In genomic region chr3:89115522-89115921, GRCm38 (mm10) we compare ENCODE assay signal across 9 mouse cellular contexts. TPM values are rescaled to one million over a fixed set of nuclear protein-coding genes. Genes with fewer than 3 reads are reported as not detected.
DNase-seq lines count a peak whose midpoint lies in the region; ATAC-seq and TF ChIP-seq lines count a peak whose summit lies in the region.
"Had no signal": no experiment of that assay in that cellular context is flagged by ENCODE, and none has a peak within 500 bp of the region (broad histone marks: within the 10 kb centered on the region; RNA-seq: fewer than 3 reads in every experiment).

No protein-coding gene starts in this region.

- peak; percentile 78 for DNase-seq in heart, adult 11 months
- no peak for DNase-seq in heart, embryonic 10.5 days (ENCODE audit: low spot score)
- peak; percentile 82 for DNase-seq in c-Kit-positive CD71-positive TER-119-positive erythroid progenitor cells, embryonic 14.5 days (ENCODE audit: low spot score)
- peak; percentile 63 for DNase-seq in liver, adult 2 months (ENCODE audit: extremely low read depth, low read depth, low spot score)
- no peak for DNase-seq in right cerebral cortex, postnatal 14 days
- DNase-seq in urinary bladder, postnatal 14 days (ENCODE audit: low spot score) = no peak

- no peak overlapping the region for H3K27ac ChIP-seq in heart, embryonic 10.5 days
- no peak overlapping the region for H3K27ac ChIP-seq in liver, adult 2 months (replicated peaks; ENCODE audit: insufficient read depth, low read depth, low read length)
- no peak overlapping the region for H3K27ac ChIP-seq in stomach, embryonic 16.5 days (ENCODE audit: low read length)
- H3K27ac ChIP-seq: neural tube, embryonic 13.5 days had no signal

- H3K9ac ChIP-seq in liver, adult 2 months (ENCODE audit: low read depth, low read length) = no peak overlapping the region
- H3K9ac ChIP-seq in stomach, embryonic 16.5 days (ENCODE audit: low read length) = no peak overlapping the region
- H3K9ac ChIP-seq: neural tube, embryonic 13.5 days had no signal

- 0 out of 2 replicates have a peak, but pooled peaks cover 3% of the 10 kb centered on the region for H3K9me3 ChIP-seq in heart, embryonic 10.5 days
- H3K9me3 ChIP-seq in stomach, embryonic 16.5 days (replicated peaks; ENCODE audit: control insufficient read depth, low read length) = no peaks in the 10 kb centered on the region
- H3K9me3 ChIP-seq: neural tube, embryonic 13.5 days had no signal

- H3K4me2 ChIP-seq in stomach, embryonic 16.5 days (ENCODE audit: low read depth, low read length) = no peak overlapping the region
- H3K4me2 ChIP-seq: neural tube, embryonic 13.5 days had no signal

- H3K27me3 ChIP-seq in heart, embryonic 10.5 days (ENCODE audit: insufficient read depth, poor library complexity, severe bottlenecking) = no peaks in the 10 kb centered on the region
- no peaks in the 10 kb centered on the region for H3K27me3 ChIP-seq in liver, adult 2 months (ENCODE audit: control insufficient read depth, insufficient read depth, low read length)
- no peaks in the 10 kb centered on the region for H3K27me3 ChIP-seq in stomach, embryonic 16.5 days (ENCODE audit: control insufficient read depth, insufficient read depth, low read length)
- H3K27me3 ChIP-seq: neural tube, embryonic 13.5 days had no signal

- peak; percentile 48 for TF ChIP-seq CTCF in liver, adult 2 months (IDR thresholded peaks at IDR 0.05; ENCODE audit: low read depth, low read length)

- no peaks in the 10 kb centered on the region for H3K36me3 ChIP-seq in heart, embryonic 10.5 days
- no peaks in the 10 kb centered on the region for H3K36me3 ChIP-seq in liver, adult 2 months (ENCODE audit: control insufficient read depth, insufficient read depth, low read length)
- no peaks in the 10 kb centered on the region for H3K36me3 ChIP-seq in stomach, embryonic 16.5 days (ENCODE audit: control insufficient read depth, insufficient read depth, low read length)
- H3K36me3 ChIP-seq: neural tube, embryonic 13.5 days had no signal

- peak; percentile 75 for ATAC-seq in CD4-positive, CD25-positive, alpha-beta regulatory T cell, adult 4 months
- ATAC-seq in stomach, embryonic 16.5 days (ENCODE audit: insufficient read depth, low FRiP score) = peak; percentile 44; the same call in 1 of the 2 replicates

- WGBS in heart, embryonic 10.5 days = 7% methylated on average over 2 of the region's 2 CpGs
- 15% methylated on average over 2 of the region's 2 CpGs for WGBS in liver, adult 2 months
- WGBS in stomach, embryonic 16.5 days = 8% methylated on average over 2 of the region's 2 CpGs

- no peak for TF ChIP-seq POLR2A in liver, adult 2 months (IDR thresholded peaks at IDR 0.05; ENCODE audit: extremely low read depth, insufficient read depth, low read length)

- H3K4me3 ChIP-seq in heart, embryonic 10.5 days = no peak overlapping the region
- no peak overlapping the region for H3K4me3 ChIP-seq in liver, adult 2 months (ENCODE audit: insufficient read depth, low read depth, low read length)
- H3K4me3 ChIP-seq in stomach, embryonic 16.5 days (replicated peaks; ENCODE audit: low read length) = no peak overlapping the region
- H3K4me3 ChIP-seq: neural tube, embryonic 13.5 days had no signal

- H3K79me2 ChIP-seq in liver, adult 2 months (ENCODE audit: control insufficient read depth, insufficient read depth, low read length) = no peaks in the 10 kb centered on the region

- no peaks in the 10 kb centered on the region for H3K4me1 ChIP-seq in heart, embryonic 10.5 days
- H3K4me1 ChIP-seq in liver, adult 2 months (ENCODE audit: control insufficient read depth, insufficient read depth, low read length) = peaks cover 3% of the 10 kb centered on the region; the same call in 1 of the 2 replicates
- no peaks in the 10 kb centered on the region for H3K4me1 ChIP-seq in stomach, embryonic 16.5 days (ENCODE audit: control insufficient read depth, insufficient read depth, low read length)
- H3K4me1 ChIP-seq: neural tube, embryonic 13.5 days had no signal

RNA-seq across cellular contexts. Expression of gene Fdps, which starts 13.8 kb away (rescaled TPM):
- polyA plus RNA-seq in heart, embryonic 10.5 days (2016; fragmentation: Nextera tagmentation; extraction: Ambion mirVana) = 220 and 253 TPM in 2 replicates
- 10 to 100 TPM; 63.1 to 97.7 TPM for polyA plus RNA-seq in CD4-positive, CD25-positive, alpha-beta regulatory T cell, adult 4 months (2017; shearing (Covaris generic))
- total RNA-seq in liver, adult 2 months (2014; rRNA removed) = 467 and 510 TPM in 2 replicates
- polyA plus RNA-seq in liver, adult 2 months (2012; rRNA removed) = 388 and 397 TPM in 2 replicates
- 340 and 368 TPM in 2 replicates for polyA plus RNA-seq in stomach, embryonic 16.5 days (2015; fragmentation: Nextera tagmentation; extraction: Ambion mirVana)

RNA-seq across cellular contexts. Expression of gene Gm43738, which starts 14.6 kb away (rescaled TPM):
- polyA plus RNA-seq in heart, embryonic 10.5 days (2016; fragmentation: Nextera tagmentation; extraction: Ambion mirVana) = not detected in 2 replicates
- polyA plus RNA-seq in CD4-positive, CD25-positive, alpha-beta regulatory T cell, adult 4 months (2017; shearing (Covaris generic)) = not detected
- total RNA-seq in liver, adult 2 months (2014; rRNA removed) = not detected in 2 replicates
- 0.05 TPM in 1 of 2 replicates, not detected in the other for polyA plus RNA-seq in liver, adult 2 months (2012; rRNA removed)
- polyA plus RNA-seq in stomach, embryonic 16.5 days (2015; fragmentation: Nextera tagmentation; extraction: Ambion mirVana) = not detected in 2 replicates
- polyA plus RNA-seq: neural tube, embryonic 13.5 days had no signal

RNA-seq across cellular contexts. Expression of gene Pklr, which starts 20.4 kb away (rescaled TPM):
- 12.4 and 14.7 TPM in 2 replicates for polyA plus RNA-seq in heart, embryonic 10.5 days (2016; fragmentation: Nextera tagmentation; extraction: Ambion mirVana)
- polyA plus RNA-seq in CD4-positive, CD25-positive, alpha-beta regulatory T cell, adult 4 months (2017; shearing (Covaris generic)) = not detected
- total RNA-seq in liver, adult 2 months (2014; rRNA removed) = 69.7 and 91.1 TPM in 2 replicates
- polyA plus RNA-seq in liver, adult 2 months (2012; rRNA removed) = 387 and 512 TPM in 2 replicates
- 14.3 and 22.0 TPM in 2 replicates for polyA plus RNA-seq in stomach, embryonic 16.5 days (2015; fragmentation: Nextera tagmentation; extraction: Ambion mirVana)

RNA-seq across cellular contexts. Expression of gene Rusc1, which starts 22.4 kb away (rescaled TPM):
- polyA plus RNA-seq in heart, embryonic 10.5 days (2016; fragmentation: Nextera tagmentation; extraction: Ambion mirVana) = 10.1 and 11.6 TPM in 2 replicates
- polyA plus RNA-seq in CD4-positive, CD25-positive, alpha-beta regulatory T cell, adult 4 months (2017; shearing (Covaris generic)) = 100 to 1,000 TPM in 1 of 2 experiments, 10 to 100 TPM in 1; 62.1 to 106 TPM
- 4.0 and 4.8 TPM in 2 replicates for total RNA-seq in liver, adult 2 months (2014; rRNA removed)
- 14.0 and 18.3 TPM in 2 replicates for polyA plus RNA-seq in liver, adult 2 months (2012; rRNA removed)
- polyA plus RNA-seq in stomach, embryonic 16.5 days (2015; fragmentation: Nextera tagmentation; extraction: Ambion mirVana) = 19.2 and 22.8 TPM in 2 replicates

RNA-seq across cellular contexts. Expression of gene Hcn3, which starts 44.5 kb away (rescaled TPM):
- 0.77 and 0.85 TPM in 2 replicates for polyA plus RNA-seq in heart, embryonic 10.5 days (2016; fragmentation: Nextera tagmentation; extraction: Ambion mirVana)
- polyA plus RNA-seq in CD4-positive, CD25-positive, alpha-beta regulatory T cell, adult 4 months (2017; shearing (Covaris generic)) = 1 to 10 TPM; 1.3 to 2.4 TPM
- total RNA-seq in liver, adult 2 months (2014; rRNA removed) = 0.09 and 0.20 TPM in 2 replicates
- 0.19 and 0.44 TPM in 2 replicates for polyA plus RNA-seq in liver, adult 2 months (2012; rRNA removed)
- polyA plus RNA-seq in stomach, embryonic 16.5 days (2015; fragmentation: Nextera tagmentation; extraction: Ambion mirVana) = 1.7 and 1.8 TPM in 2 replicates

Comparison
In these comparisons a context has a peak if more than half of its experiments do, and no peak if none do; other contexts are left out.
1. DNase-seq: peak in heart, adult 11 months (single experiment), c-Kit-positive CD71-positive TER-119-positive erythroid progenitor cells, embryonic 14.5 days (single experiment) and liver, adult 2 months (single experiment); none in heart, embryonic 10.5 days (single experiment), right cerebral cortex, postnatal 14 days (single experiment) and urinary bladder, postnatal 14 days (single experiment).
2. RNA of gene Pklr, which starts 20.4 kb away (polyA plus RNA-seq): 387 to 512 TPM in liver, adult 2 months; 14.3 to 22.0 TPM in stomach, embryonic 16.5 days, 12.4 to 14.7 TPM in heart, embryonic 10.5 days and not detected in CD4-positive, CD25-positive, alpha-beta regulatory T cell, adult 4 months; every median in the first group is over 10 times any median in the second.